Mouse (Mus musculus) embryonic facial prominence, embryonic 10.5 days (tissue): Measurements from ENCODE around the gene Abca7. TPM values are rescaled to one million over a fixed set of nuclear protein-coding genes. Genes with fewer than 3 reads are reported as not detected.

Source experiments
- DNase-seq: peaks from one replicate; pipeline ENCODE4 v3.0.0-alpha.2; 2017; ENCODE audit warnings: low spot score
- H3K27ac ChIP-seq: fragments of 300-500 bp; sonication (generic); replicated peaks from 2 replicates; pipeline ENCODE4 v1.5.1; 2016; ENCODE audit warnings: mild to moderate bottlenecking
- H3K27me3 ChIP-seq: fragments of 300-500 bp; sonication (generic); replicated peaks from 2 replicates; pipeline ENCODE4 v1.6.1; 2016; ENCODE audit warnings: low read depth, mild to moderate bottlenecking; ENCODE audit not compliant: poor library complexity, severe bottlenecking
- H3K36me3 ChIP-seq: fragments of 300-500 bp; sonication (generic); replicated peaks from 2 replicates; pipeline ENCODE4 v1.6.1; 2016; ENCODE audit warnings: mild to moderate bottlenecking, moderate library complexity
- H3K4me1 ChIP-seq: fragments of 300-500 bp; sonication (generic); 2 replicates; pipeline ENCODE4 v1.6.1; 2016
- H3K4me3 ChIP-seq: fragments of 300-500 bp; sonication (generic); 2 replicates; pipeline ENCODE4 v1.5.1; 2016; ENCODE audit warnings: mild to moderate bottlenecking, moderate library complexity
- H3K9me3 ChIP-seq: fragments of 300-500 bp; sonication (generic); 2 replicates; pipeline ENCODE4 v1.6.1; 2016; ENCODE audit warnings: mild to moderate bottlenecking
- WGBS: fragments of 180-500 bp; shearing (Covaris S2); methylation state at CpG from one replicate; pipeline ENCODE4 v1.1.7; 2016; 5-methylcytosine and 5-hydroxymethylcytosine counted together
- polyA plus RNA-seq: library from polyadenylated mRNA; unstranded; fragments of >200 nt; fragmentation: Nextera tagmentation; extraction: Ambion mirVana; gene quantifications from 2 replicates; pipeline ENCODE4 v1.2.1, GENCODE M21; 2016

Gene Abca7
- polyA plus RNA-seq, 1 experiment from 2014 or later, result 3.2 TPM

DNA sequence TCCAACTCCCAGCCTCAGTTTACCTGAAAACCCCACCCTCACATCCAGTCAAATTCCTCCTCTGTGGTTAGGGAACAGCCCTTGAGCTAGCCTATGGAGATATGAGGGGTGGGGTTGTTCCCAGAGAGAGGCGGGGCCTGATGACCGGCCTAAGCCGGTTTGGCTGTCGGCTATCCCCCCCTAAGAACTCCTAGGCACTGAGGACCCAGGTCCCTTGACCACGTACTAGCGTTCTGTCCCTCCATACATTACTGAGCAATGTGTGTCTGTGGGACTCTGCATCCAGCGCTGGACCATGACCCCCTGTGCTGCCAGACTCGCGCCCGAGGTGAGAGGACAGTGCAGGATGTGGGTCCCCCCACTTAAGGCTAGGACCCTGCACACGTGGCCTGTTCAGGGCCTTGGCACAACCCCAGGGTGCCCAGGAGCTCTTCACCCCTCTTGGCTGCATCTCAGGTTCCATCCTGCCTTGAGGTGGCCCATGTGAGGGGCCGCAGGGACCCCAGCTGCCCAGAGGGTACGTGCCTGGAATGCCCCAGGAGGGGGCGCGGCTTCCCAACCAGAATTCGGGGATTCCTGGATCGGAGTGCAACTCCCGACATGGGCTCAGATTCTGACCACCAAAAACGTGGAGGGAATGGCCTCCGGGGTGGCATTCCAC lies 23.3 kb downstream of the Abca7 start:
- H3K27ac ChIP-seq, result peak overlapping the region; percentile 91
- H3K27me3 ChIP-seq, result peaks cover 55% of the 10 kb centered on the region
- peak overlapping the region; percentile 56 for H3K4me3 ChIP-seq
- DNase-seq, result peak; percentile 73
- no peaks in the 10 kb centered on the region for H3K9me3 ChIP-seq
- H3K4me1 ChIP-seq, result peaks cover 38% of the 10 kb centered on the region
- H3K36me3 ChIP-seq, result peaks cover 21% of the 10 kb centered on the region
- 3% methylated on average over 20 of the region's 20 CpGs for WGBS

DNA sequence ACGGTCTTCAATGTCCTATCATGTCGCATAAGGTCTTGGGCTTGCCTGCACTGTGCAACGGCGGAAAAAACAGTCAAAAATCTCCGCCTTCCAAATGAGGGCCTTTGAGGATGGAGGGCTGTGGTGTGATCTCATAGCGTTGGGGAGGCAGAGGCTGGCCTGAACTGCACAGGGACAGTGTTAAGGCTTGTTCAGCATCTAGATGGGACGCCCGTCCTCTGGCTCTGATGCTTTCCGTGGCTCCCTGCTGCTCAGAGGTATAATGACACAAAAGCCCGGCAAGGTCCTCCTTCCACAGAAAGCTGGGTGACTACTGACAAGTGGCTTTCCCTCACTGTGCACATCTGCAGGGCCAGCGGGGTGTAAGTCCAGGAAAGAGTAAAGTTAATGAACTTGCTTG lies 23.9 kb downstream of the Abca7 start:
- Histone ChIP-seq H3K27ac (peak overlapping the region; percentile 91), H3K9me3 (no peaks in the 10 kb centered on the region), H3K4me1 (peaks cover 32% of the 10 kb centered on the region), H3K36me3 (peaks cover 21% of the 10 kb centered on the region), H3K27me3 (peaks cover 49% of the 10 kb centered on the region), H3K4me3 (peak overlapping the region; percentile 56)
- no peak for DNase-seq
- 22% methylated on average over 11 of the region's 11 CpGs for WGBS

DNA sequence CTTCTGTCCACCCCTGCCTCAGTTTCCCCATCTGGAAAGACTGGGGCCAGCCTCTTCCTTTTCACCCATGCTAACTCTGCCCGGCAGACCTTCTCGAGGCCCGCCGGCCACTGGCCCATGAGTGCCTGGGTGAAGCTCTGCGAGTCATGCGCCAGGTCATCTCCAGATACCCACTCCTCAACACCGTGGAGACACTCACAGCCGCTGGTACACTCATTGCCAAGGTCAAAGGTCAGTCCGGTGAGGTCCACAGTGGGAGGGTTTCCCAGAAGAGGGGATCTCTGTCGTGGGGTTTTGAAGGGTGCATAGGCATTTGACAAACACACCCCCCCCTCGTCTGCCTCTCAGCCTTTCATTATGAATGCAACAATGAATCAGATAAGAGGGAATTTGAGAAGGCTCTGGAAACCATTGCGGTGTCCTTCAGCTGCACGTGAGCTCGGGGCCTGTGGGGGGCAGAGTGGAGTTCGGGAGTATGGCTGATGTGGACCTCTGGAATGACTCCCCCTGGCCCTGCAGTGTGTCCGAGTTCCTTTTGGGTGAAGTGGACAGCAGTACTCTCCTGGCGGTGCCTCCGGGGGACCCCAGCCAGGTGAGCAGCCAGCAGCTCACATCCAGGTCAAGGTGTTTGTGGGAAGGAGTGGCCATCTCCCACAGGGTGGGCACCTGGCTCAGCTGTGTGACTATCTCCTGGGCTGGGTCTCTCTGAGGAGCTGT lies 24.5 kb downstream of the Abca7 start:
- Histone ChIP-seq H3K4me1 (peaks cover 36% of the 10 kb centered on the region), H3K4me3 (peak overlapping the region; percentile 56), H3K27me3 (peaks cover 43% of the 10 kb centered on the region), H3K27ac (no peak overlapping the region; the same call in 1 of the 2 replicates), H3K9me3 (no peaks in the 10 kb centered on the region), H3K36me3 (peaks cover 21% of the 10 kb centered on the region)
- WGBS, result 82% methylated on average over 18 of the region's 18 CpGs
- no peak for DNase-seq

DNA sequence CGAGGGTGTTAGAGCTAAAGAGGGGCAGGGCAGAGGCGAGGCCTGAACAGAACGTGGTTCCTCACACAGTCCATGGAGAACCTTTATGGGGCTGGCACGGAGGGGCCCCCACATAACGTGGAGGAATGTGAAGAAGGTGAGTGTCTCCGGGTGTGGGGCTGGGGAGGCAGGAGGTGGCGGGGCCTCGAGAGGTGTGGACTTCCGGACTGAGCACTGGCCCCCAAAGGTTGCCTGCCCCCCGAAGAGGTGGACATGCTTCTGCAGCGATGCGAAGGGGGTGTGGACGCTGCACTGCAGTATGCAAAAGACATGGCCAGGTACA lies 25.0 kb downstream of the Abca7 start:
- Histone ChIP-seq H3K4me1 (peaks cover 41% of the 10 kb centered on the region), H3K36me3 (peaks cover 25% of the 10 kb centered on the region), H3K9me3 (no peaks in the 10 kb centered on the region), H3K27ac (no peak overlapping the region), H3K4me3 (0 out of 2 replicates have a peak overlapping the region, but pooled peaks have one; percentile 3), H3K27me3 (peaks cover 38% of the 10 kb centered on the region)
- WGBS, result 91% methylated on average over 13 of the region's 13 CpGs
- no peak for DNase-seq

DNA sequence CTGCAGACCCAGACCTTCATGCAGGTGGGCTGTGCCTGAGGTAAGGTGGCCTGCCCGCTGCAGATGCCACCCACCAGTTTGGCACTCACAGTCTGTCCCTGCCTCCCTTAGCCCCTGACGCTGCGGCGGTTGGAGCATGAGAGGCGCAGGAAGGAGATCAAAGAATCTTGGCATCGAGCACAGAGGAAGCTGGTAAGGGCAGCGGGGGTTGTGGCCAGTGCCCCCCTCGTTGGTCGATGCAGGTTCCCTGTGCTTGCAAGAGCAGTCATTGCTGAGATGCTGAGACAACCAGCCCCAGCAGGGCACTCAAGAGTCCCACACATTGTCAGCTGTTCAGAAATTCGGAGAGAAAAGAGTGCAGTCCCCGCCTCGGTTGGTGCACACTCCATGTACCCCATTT lies 25.9 kb downstream of the Abca7 start:
- 94% methylated on average over 12 of the region's 12 CpGs for WGBS
- Histone ChIP-seq H3K4me3 (no peak overlapping the region), H3K36me3 (peaks cover 34% of the 10 kb centered on the region)

DNA sequence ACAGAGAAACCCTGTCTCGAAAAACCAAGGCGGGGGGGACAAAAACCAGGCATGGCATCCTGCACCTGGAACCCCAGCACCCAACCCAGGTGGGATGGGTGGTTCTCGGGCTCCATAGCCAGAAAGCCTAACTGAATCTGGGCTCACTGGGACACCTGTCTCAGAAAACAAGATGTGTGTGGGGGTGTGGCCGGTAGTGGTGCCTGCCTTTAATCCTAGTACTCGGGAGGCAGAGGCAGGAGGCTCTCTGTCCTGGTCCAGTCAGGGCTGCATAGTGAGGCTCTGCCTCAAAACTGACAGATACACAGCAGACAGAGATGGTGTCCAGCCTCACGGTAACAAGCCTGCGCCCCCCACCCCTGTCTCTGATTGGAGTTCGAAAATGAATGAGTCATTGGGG lies 26.5 kb downstream of the Abca7 start:
- no peaks in the 10 kb centered on the region for H3K9me3 ChIP-seq
- H3K4me1 ChIP-seq, result peaks cover 39% of the 10 kb centered on the region
- H3K4me3 ChIP-seq, result 0 out of 2 replicates have a peak overlapping the region, but pooled peaks have one; percentile 3
- WGBS, result 95% methylated on average over 8 of the region's 8 CpGs
- no peak overlapping the region for H3K27ac ChIP-seq
- H3K27me3 ChIP-seq, result peaks cover 23% of the 10 kb centered on the region
- peaks cover 38% of the 10 kb centered on the region for H3K36me3 ChIP-seq
- DNase-seq, result no peak

More for the DNA sequence above, 25.9 kb downstream of the Abca7 start:
- no peak overlapping the region for H3K27ac ChIP-seq
- H3K27me3 ChIP-seq, result peaks cover 29% of the 10 kb centered on the region
- H3K9me3 ChIP-seq, result no peaks in the 10 kb centered on the region
- peaks cover 39% of the 10 kb centered on the region for H3K4me1 ChIP-seq
- DNase-seq, result no peak

DNA sequence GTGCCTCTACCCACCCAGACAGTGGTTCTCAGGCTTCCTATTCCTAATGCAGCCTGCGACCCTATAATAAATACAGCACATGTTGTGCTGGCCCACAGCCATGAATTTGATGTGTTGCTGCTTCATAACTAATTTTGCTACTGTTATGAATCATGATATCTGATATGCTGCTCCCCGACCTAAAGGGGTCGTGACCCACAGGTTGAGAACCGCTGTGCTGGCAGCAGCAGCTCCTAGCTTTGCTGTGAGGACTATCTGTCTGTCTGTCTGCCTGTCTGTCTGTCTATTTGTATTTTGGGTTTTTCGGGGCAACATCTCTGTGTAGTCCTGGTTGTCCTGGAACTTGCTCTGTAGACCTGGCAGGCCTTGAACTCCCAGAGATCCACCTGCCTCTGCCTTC lies 27.5 kb downstream of the Abca7 start:
- no peak for DNase-seq
- WGBS, result 87% methylated on average over 5 of the region's 5 CpGs

DNA sequence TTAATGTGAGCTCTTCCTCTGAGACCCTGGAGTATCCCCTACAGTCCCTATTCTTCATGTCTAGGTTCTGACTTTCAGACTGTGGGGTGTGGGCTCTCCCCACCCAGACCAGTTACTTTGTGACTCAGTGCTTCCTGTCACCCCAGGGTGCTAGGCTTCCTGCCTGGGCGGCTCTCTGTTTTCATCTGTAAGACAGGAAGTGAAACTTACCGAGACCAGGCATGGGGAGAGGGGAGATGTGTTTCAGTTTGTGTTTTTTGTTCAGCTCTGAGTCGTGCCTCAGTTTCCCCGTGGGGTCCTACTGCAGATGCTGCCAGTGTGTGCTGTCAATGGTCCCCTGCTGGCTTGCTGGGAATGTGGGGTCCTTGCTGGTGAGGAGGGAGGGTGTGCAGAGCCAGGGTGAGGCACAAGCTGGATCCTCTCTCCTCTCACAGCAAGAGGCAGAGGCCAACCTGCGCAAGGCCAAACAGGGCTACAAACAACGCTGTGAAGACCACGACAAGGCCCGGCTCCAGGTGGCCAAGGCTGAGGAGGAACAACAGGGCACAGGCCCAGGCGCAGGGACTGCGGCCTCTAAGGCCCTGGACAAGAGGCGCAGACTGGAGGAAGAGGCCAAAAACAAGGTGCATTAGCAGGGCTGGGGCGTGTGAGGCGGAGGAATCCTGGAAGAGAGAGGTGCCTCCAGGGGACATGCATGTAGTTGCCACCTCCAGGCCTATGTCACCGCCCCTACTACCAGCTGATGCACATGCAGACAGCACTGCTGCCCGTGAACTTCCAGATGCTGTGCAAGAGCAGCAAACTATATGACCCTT lies 28.1 kb downstream of the Abca7 start:
- no peaks in the 10 kb centered on the region for H3K9me3 ChIP-seq
- peaks cover 29% of the 10 kb centered on the region for H3K4me1 ChIP-seq
- peaks cover 53% of the 10 kb centered on the region for H3K36me3 ChIP-seq
- 0 out of 2 replicates have a peak overlapping the region, but pooled peaks have one; percentile 52 for H3K27ac ChIP-seq
- 82% methylated on average over 15 of the region's 15 CpGs for WGBS
- no peak overlapping the region for H3K4me3 ChIP-seq
- no peak for DNase-seq
- peaks cover 10% of the 10 kb centered on the region for H3K27me3 ChIP-seq

More for the DNA sequence above, 27.5 kb downstream of the Abca7 start:
- Histone ChIP-seq H3K4me3 (no peak overlapping the region), H3K4me1 (peaks cover 35% of the 10 kb centered on the region), H3K9me3 (no peaks in the 10 kb centered on the region), H3K27ac (no peak overlapping the region), H3K27me3 (peaks cover 17% of the 10 kb centered on the region), H3K36me3 (peaks cover 46% of the 10 kb centered on the region)

DNA sequence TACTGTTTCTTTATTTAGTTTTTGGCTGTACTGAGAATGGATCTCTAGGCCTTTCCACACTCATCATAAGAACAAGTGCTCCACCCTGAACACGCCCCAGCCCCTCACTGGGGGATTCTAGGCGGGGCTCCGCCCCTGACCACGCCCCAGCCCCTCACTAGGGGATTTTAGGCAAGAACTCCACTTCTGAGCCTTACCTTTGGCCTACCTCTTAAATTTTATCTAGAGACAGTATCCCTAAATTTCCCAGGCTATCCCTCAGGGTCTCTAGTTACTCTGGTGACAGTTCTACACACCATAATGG lies 28.7 kb downstream of the Abca7 start:
- Histone ChIP-seq H3K27me3 (peaks cover 5% of the 10 kb centered on the region; the same call in 1 of the 2 replicates), H3K27ac (no peak overlapping the region), H3K36me3 (peaks cover 56% of the 10 kb centered on the region), H3K4me1 (peaks cover 23% of the 10 kb centered on the region), H3K4me3 (no peak overlapping the region), H3K9me3 (no peaks in the 10 kb centered on the region)
- 57% methylated on average over 4 of the region's 4 CpGs for WGBS
- no peak for DNase-seq

DNA sequence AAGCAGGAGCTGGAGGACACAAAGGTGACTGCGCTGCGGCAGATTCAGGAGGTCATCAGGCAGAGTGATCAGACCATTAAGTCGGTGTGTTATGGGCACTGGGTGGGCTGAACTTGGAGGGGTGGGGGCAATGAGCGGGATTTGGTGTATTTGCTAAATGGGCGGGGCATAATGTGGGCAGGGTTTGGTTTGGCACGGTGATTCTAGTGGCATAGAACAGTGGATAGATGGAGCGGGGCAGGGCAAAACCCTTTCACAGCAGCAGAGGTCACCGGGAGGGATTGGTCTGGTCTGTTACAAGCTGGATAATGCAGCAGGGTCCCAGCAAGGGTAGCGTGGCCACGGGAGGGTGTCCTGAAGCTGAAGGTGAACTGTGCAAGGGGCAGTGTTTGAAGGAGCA lies 29.2 kb downstream of the Abca7 start:
- Histone ChIP-seq H3K27ac (no peak overlapping the region), H3K36me3 (peaks cover 56% of the 10 kb centered on the region), H3K9me3 (no peaks in the 10 kb centered on the region), H3K4me1 (peaks cover 18% of the 10 kb centered on the region), H3K27me3 (peaks cover 3% of the 10 kb centered on the region; the same call in 1 of the 2 replicates), H3K4me3 (no peak overlapping the region)
- DNase-seq, result no peak
- 78% methylated on average over 10 of the region's 10 CpGs for WGBS

DNA sequence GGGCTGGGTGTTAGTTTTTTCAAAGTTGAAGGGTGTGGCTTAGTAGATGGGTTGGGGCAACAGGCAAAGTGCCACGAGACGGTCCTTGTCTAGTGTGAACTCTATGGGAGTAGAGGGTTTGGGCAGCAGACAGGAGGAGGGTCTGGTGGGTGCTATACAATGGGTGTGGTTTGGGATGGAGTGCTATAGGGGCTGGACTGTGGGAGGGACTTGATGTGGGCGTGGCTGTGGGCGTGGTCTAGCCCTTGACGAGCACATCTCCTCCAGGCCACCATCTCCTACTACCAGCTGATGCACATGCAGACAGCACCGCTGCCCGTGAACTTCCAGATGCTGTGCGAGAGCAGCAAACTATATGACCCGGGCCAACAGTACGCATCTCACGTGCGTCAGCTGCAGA lies 29.6 kb downstream of the Abca7 start:
- Histone ChIP-seq H3K9me3 (no peaks in the 10 kb centered on the region), H3K27ac (no peak overlapping the region), H3K27me3 (no peaks in the 10 kb centered on the region), H3K36me3 (peaks cover 60% of the 10 kb centered on the region), H3K4me3 (no peak overlapping the region), H3K4me1 (peaks cover 14% of the 10 kb centered on the region; the same call in 1 of the 2 replicates)
- no peak for DNase-seq
- 67% methylated on average over 12 of the region's 12 CpGs for WGBS

DNA sequence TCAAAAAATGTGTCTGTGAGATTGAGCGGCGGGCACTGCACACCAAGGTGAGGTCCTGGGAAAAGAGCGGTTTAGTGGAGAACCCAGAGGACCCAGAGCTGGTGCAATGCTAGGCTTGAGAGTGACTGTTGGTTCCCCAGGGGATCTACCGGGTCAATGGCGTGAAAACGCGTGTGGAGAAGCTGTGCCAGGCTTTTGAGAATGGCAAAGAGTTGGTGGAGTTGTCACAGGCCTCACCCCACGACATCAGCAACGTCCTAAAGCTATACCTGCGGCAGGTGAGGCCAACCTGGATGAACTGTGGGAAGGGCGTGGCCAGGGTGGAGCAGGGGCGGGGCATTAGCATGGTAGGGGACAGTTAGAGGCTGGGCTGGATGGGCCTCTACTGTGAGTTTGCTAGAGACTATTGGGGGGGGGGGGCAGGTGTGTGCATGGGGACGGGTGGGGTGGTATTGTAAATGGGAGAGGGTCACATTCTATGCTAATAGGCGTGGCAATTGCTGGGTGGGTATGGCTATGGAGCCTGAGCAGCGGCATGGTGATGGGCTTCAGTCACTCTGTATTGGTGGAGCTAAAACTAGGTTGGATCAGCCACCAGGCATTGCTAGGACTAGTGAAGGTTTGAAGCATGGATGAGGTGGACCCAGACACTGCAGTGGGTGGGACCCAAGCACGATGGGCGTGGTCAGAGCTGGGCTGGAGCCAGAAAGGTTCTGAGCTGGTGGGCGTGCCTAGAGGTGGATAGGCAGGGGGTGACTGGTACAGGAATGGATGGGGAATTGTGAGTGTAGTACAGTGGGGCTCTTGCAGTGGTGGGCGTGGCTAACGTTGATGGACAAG lies 31.6 kb downstream of the Abca7 start:
- Histone ChIP-seq H3K9me3 (no peaks in the 10 kb centered on the region), H3K4me3 (no peak overlapping the region), H3K27me3 (no peaks in the 10 kb centered on the region), H3K36me3 (peaks cover 51% of the 10 kb centered on the region), H3K4me1 (peaks cover 15% of the 10 kb centered on the region; the same call in 1 of the 2 replicates), H3K27ac (no peak overlapping the region)
- no peak for DNase-seq
- 78% methylated on average over 20 of the region's 20 CpGs for WGBS
